Mouse (Mus musculus): ENCODE results near the gene Kmt2b. TPM values are rescaled to one million over a fixed set of nuclear protein-coding genes. Genes with fewer than 3 reads are reported as not detected.

Gene Kmt2b
- polyA plus RNA-seq, 1 experiment = 56.1 TPM

- no peaks in the 10 kb centered on the region for H3K36me3 ChIP-seq (ENCODE audit: control insufficient read depth, insufficient read depth, low read length)
- no peak within 1 kb of the TSS for H3K4me3 ChIP-seq (ENCODE audit: control insufficient read depth, low read depth, low read length)
- H3K27ac ChIP-seq (ENCODE audit: control insufficient read depth, insufficient read depth, low read depth, low read length) = no peak within 1 kb of the TSS
- TF ChIP-seq POLR2A (IDR thresholded peaks at IDR 0.05; ENCODE audit: control insufficient read depth, low read depth, low read length) (no peak), CTCF (IDR thresholded peaks at IDR 0.05; ENCODE audit: control insufficient read depth, insufficient read depth, insufficient replicate concordance, low read depth, low read length) (no peak)
- no peaks in the 10 kb centered on the region for H3K27me3 ChIP-seq (ENCODE audit: control insufficient read depth, insufficient read depth, low read length)
- peaks cover 3% of the 10 kb centered on the region; the same call in 1 of the 2 replicates for H3K4me1 ChIP-seq (ENCODE audit: control insufficient read depth, insufficient read depth, low read length)
Measured at GRCm38 (mm10) chr7:30612654-30613402, 24.3 kb upstream of the Kmt2b start, which contains the start of gene Upk1a. TSS of gene Upk1a (minus strand) at chr7:30612847.

- H3K36me3 ChIP-seq (ENCODE audit: control insufficient read depth, insufficient read depth, low read length) = no peaks in the 10 kb centered on the region
- no peak overlapping the region for H3K4me3 ChIP-seq (ENCODE audit: control insufficient read depth, low read depth, low read length)
- H3K27ac ChIP-seq (ENCODE audit: control insufficient read depth, insufficient read depth, low read depth, low read length) = no peak overlapping the region
- H3K27me3 ChIP-seq (ENCODE audit: control insufficient read depth, insufficient read depth, low read length) = no peaks in the 10 kb centered on the region
- TF ChIP-seq CTCF (IDR thresholded peaks at IDR 0.05; ENCODE audit: control insufficient read depth, insufficient read depth, insufficient replicate concordance, low read depth, low read length) = no peak
- TF ChIP-seq POLR2A (IDR thresholded peaks at IDR 0.05; ENCODE audit: control insufficient read depth, low read depth, low read length) = no peak
- peaks cover 3% of the 10 kb centered on the region; the same call in 1 of the 2 replicates for H3K4me1 ChIP-seq (ENCODE audit: control insufficient read depth, insufficient read depth, low read length)
Measured at GRCm38 (mm10) chr7:30610043-30610442, 21.5 kb upstream of the Kmt2b start.

GRCm38 (mm10) chr7:30608476-30608875, 19.9 kb upstream of the Kmt2b start:
- Histone ChIP-seq H3K27me3 (ENCODE audit: control insufficient read depth, insufficient read depth, low read length) (no peaks in the 10 kb centered on the region), H3K4me1 (ENCODE audit: control insufficient read depth, insufficient read depth, low read length) (peaks cover 3% of the 10 kb centered on the region; the same call in 1 of the 2 replicates), H3K27ac (ENCODE audit: control insufficient read depth, insufficient read depth, low read depth, low read length) (no peak overlapping the region), H3K36me3 (ENCODE audit: control insufficient read depth, insufficient read depth, low read length) (no peaks in the 10 kb centered on the region), H3K4me3 (ENCODE audit: control insufficient read depth, low read depth, low read length) (no peak overlapping the region)
- TF ChIP-seq CTCF (IDR thresholded peaks at IDR 0.05; ENCODE audit: control insufficient read depth, insufficient read depth, insufficient replicate concordance, low read depth, low read length) = no peak
- no peak for TF ChIP-seq POLR2A (IDR thresholded peaks at IDR 0.05; ENCODE audit: control insufficient read depth, low read depth, low read length)

- Histone ChIP-seq H3K27ac (ENCODE audit: control insufficient read depth, insufficient read depth, low read depth, low read length) (no peak overlapping the region), H3K36me3 (ENCODE audit: control insufficient read depth, insufficient read depth, low read length) (no peaks in the 10 kb centered on the region), H3K27me3 (ENCODE audit: control insufficient read depth, insufficient read depth, low read length) (no peaks in the 10 kb centered on the region), H3K4me3 (ENCODE audit: control insufficient read depth, low read depth, low read length) (no peak overlapping the region), H3K4me1 (ENCODE audit: control insufficient read depth, insufficient read depth, low read length) (peaks cover 3% of the 10 kb centered on the region; the same call in 1 of the 2 replicates)
- TF ChIP-seq CTCF (IDR thresholded peaks at IDR 0.05; ENCODE audit: control insufficient read depth, insufficient read depth, insufficient replicate concordance, low read depth, low read length) (peak; percentile 51; the same call in 1 of the 2 replicates), POLR2A (IDR thresholded peaks at IDR 0.05; ENCODE audit: control insufficient read depth, low read depth, low read length) (no peak)
Measured at GRCm38 (mm10) chr7:30607706-30608309, 19.3 kb upstream of the Kmt2b start.

- no peak overlapping the region for H3K4me3 ChIP-seq (ENCODE audit: control insufficient read depth, low read depth, low read length)
- peaks cover 8% of the 10 kb centered on the region for H3K4me1 ChIP-seq (ENCODE audit: control insufficient read depth, insufficient read depth, low read length)
- H3K27me3 ChIP-seq (ENCODE audit: control insufficient read depth, insufficient read depth, low read length) = no peaks in the 10 kb centered on the region
- H3K36me3 ChIP-seq (ENCODE audit: control insufficient read depth, insufficient read depth, low read length) = no peaks in the 10 kb centered on the region
- TF ChIP-seq CTCF (IDR thresholded peaks at IDR 0.05; ENCODE audit: control insufficient read depth, insufficient read depth, insufficient replicate concordance, low read depth, low read length) = no peak
- no peak for TF ChIP-seq POLR2A (IDR thresholded peaks at IDR 0.05; ENCODE audit: control insufficient read depth, low read depth, low read length)
- H3K27ac ChIP-seq (ENCODE audit: control insufficient read depth, insufficient read depth, low read depth, low read length) = no peak overlapping the region
Measured at GRCm38 (mm10) chr7:30604944-30605343, 16.4 kb upstream of the Kmt2b start.

GRCm38 (mm10) chr7:30604424-30604823, 15.9 kb upstream of the Kmt2b start:
- Histone ChIP-seq H3K27me3 (ENCODE audit: control insufficient read depth, insufficient read depth, low read length) (no peaks in the 10 kb centered on the region), H3K36me3 (ENCODE audit: control insufficient read depth, insufficient read depth, low read length) (no peaks in the 10 kb centered on the region), H3K4me3 (ENCODE audit: control insufficient read depth, low read depth, low read length) (no peak overlapping the region), H3K27ac (ENCODE audit: control insufficient read depth, insufficient read depth, low read depth, low read length) (no peak overlapping the region), H3K4me1 (ENCODE audit: control insufficient read depth, insufficient read depth, low read length) (peaks cover 14% of the 10 kb centered on the region)
- TF ChIP-seq CTCF (IDR thresholded peaks at IDR 0.05; ENCODE audit: control insufficient read depth, insufficient read depth, insufficient replicate concordance, low read depth, low read length) = no peak
- no peak for TF ChIP-seq POLR2A (IDR thresholded peaks at IDR 0.05; ENCODE audit: control insufficient read depth, low read depth, low read length)

- H3K27ac ChIP-seq (ENCODE audit: control insufficient read depth, insufficient read depth, low read depth, low read length) = no peak overlapping the region
- no peak overlapping the region for H3K4me3 ChIP-seq (ENCODE audit: control insufficient read depth, low read depth, low read length)
- H3K4me1 ChIP-seq (ENCODE audit: control insufficient read depth, insufficient read depth, low read length) = peaks cover 14% of the 10 kb centered on the region
- H3K27me3 ChIP-seq (ENCODE audit: control insufficient read depth, insufficient read depth, low read length) = no peaks in the 10 kb centered on the region
- no peak for TF ChIP-seq CTCF (IDR thresholded peaks at IDR 0.05; ENCODE audit: control insufficient read depth, insufficient read depth, insufficient replicate concordance, low read depth, low read length)
- TF ChIP-seq POLR2A (IDR thresholded peaks at IDR 0.05; ENCODE audit: control insufficient read depth, low read depth, low read length) = no peak
- H3K36me3 ChIP-seq (ENCODE audit: control insufficient read depth, insufficient read depth, low read length) = peaks cover 2% of the 10 kb centered on the region
Measured at GRCm38 (mm10) chr7:30602583-30602982, 14.1 kb upstream of the Kmt2b start.

Data from testis, adult 2 months (tissue).